Mouse (Mus musculus): ENCODE measurements around the gene Pnck. TPM values are rescaled to one million over a fixed set of nuclear protein-coding genes. Genes with fewer than 3 reads are reported as not detected.

Pnck gene
- total RNA-seq, 1 experiment, result 2.0 TPM

DNA sequence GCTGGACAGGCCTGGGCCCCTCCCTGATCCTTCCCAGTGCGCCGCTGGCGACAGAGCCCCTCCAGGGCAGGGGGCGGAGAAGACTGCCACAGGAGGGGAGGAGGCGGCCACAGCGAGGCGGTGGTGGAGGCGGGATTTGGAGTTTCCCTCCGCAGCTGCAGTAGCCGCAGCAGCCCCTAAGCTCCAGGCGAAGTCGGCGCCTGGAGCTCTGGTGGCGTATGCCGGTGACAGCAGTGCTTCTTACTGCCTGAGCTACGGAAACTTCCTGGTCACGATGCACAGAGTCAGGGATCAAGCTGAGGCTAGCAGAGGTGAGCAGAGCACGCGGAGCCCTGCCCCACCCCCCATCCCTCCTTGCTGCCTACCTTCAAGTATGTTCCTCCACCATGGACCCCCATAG, 24.5 kb downstream of the Pnck start:
- peaks cover 0 to 7% of the 10 kb centered on the region in 2 experiments; a peak in 2 of 4 replicates for H3K4me1 ChIP-seq (ENCODE audit: control insufficient read depth in 2 of 2, insufficient read depth in 2 of 2, low read length in 2 of 2, poor library complexity in 1 of 2)
- no peak for DNase-seq (ENCODE audit: low read depth, low spot score)
- H3K4me3 ChIP-seq (ENCODE audit: insufficient read depth in 1 of 2, low read depth in 1 of 2, low read length in 2 of 2, poor library complexity in 1 of 2, severe bottlenecking in 1 of 2), result peak overlapping the region in 1 of 2 experiments; percentile 22; a peak in 1 of 4 replicates
- in situ Hi-C loops (cut with MboI; ENCODE audit: low sequenced_read_pairs in 2 of 2, unreplicated experiment in 2 of 2), result no loop called here
- no peaks in the 10 kb centered on the region; the same call in 1 of the 2 replicates for H3K36me3 ChIP-seq (ENCODE audit: control insufficient read depth, insufficient read depth, low read length, poor library complexity, severe bottlenecking)
- no peak overlapping the region for H3K9ac ChIP-seq (ENCODE audit: insufficient read depth, low read depth, low read length, poor library complexity, severe bottlenecking)
- H3K27ac ChIP-seq (ENCODE audit: insufficient read depth, low read depth, low read length, poor library complexity, severe bottlenecking), result no peak overlapping the region
- TF ChIP-seq MAFK (IDR thresholded peaks at IDR 0.05; ENCODE audit: insufficient read depth, low read depth, low read length) (no peak), ZNF384 (IDR thresholded peaks at IDR 0.05; ENCODE audit: low read depth, low read length) (no peak), CHD2 (IDR thresholded peaks at IDR 0.05; ENCODE audit: low read depth, low read length) (no peak), HCFC1 (IDR thresholded peaks at IDR 0.05; ENCODE audit: borderline replicate concordance, insufficient read depth, low read length) (no peak), ZC3H11A (IDR thresholded peaks at IDR 0.05; ENCODE audit: borderline replicate concordance, low read depth, low read length) (no peak)
- no peaks in the 10 kb centered on the region for H3K9me3 ChIP-seq (ENCODE audit: control insufficient read depth, insufficient read depth, low read depth, low read length)

DNA sequence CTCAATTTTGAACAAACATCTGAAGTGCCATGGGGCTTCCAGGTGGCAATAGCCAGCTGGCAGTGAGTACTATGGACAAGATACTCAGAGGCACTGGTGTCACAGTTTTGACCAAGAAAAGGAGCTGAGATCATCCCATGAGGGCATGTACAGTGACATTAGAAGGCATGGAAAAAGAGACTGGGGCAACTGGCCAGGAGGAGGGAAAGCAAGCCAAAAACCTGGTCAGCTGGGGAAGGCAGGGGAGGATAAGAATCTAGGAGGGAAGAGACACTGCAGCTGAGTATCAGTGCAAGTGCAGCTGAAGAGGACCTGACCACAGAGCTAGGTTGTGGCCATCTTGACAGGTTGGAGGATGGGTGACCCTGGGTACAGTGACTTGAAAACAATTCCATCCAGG, 32.9 kb downstream of the Pnck start:
- in situ Hi-C loops (cut with MboI; ENCODE audit: low sequenced_read_pairs in 2 of 2, unreplicated experiment in 2 of 2), result no loop called here
- DNase-seq (ENCODE audit: low read depth, low spot score), result no peak
- Histone ChIP-seq H3K9me3 (ENCODE audit: control insufficient read depth, insufficient read depth, low read depth, low read length) (no peaks in the 10 kb centered on the region), H3K36me3 (ENCODE audit: control insufficient read depth, insufficient read depth, low read length, poor library complexity, severe bottlenecking) (no peaks in the 10 kb centered on the region), H3K4me3 (ENCODE audit: insufficient read depth in 1 of 2, low read depth in 1 of 2, low read length in 2 of 2, poor library complexity in 1 of 2, severe bottlenecking in 1 of 2) (no peak overlapping the region), H3K4me1 (ENCODE audit: control insufficient read depth in 2 of 2, insufficient read depth in 2 of 2, low read length in 2 of 2, poor library complexity in 1 of 2) (no peaks in the 10 kb centered on the region), H3K27ac (ENCODE audit: insufficient read depth, low read depth, low read length, poor library complexity, severe bottlenecking) (no peak overlapping the region), H3K9ac (ENCODE audit: insufficient read depth, low read depth, low read length, poor library complexity, severe bottlenecking) (no peak overlapping the region)
- TF ChIP-seq ZNF384 (IDR thresholded peaks at IDR 0.05; ENCODE audit: low read depth, low read length) (no peak), MAFK (IDR thresholded peaks at IDR 0.05; ENCODE audit: insufficient read depth, low read depth, low read length) (no peak), CHD2 (IDR thresholded peaks at IDR 0.05; ENCODE audit: low read depth, low read length) (no peak), HCFC1 (IDR thresholded peaks at IDR 0.05; ENCODE audit: borderline replicate concordance, insufficient read depth, low read length) (no peak), ZC3H11A (IDR thresholded peaks at IDR 0.05; ENCODE audit: borderline replicate concordance, low read depth, low read length) (no peak)

DNA sequence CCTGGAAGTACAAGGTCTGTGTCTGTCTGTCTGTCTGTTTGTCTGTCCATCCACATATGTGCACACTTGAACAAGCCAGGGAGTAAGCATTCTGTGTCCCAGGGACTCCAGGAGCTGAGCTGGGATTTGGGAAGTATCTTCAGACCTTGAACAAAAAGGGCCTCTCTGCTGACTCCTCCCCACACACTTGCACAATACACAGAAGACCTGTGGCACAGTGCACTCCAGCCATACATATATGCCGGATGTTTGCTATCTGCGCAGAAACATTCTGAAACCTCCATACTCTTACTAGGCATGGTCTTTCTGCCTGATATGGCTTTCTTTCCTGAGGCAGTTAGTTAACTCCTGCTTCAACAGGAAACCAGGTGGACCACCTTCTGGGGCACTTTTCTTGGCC, 40.0 kb downstream of the Pnck start:
- H3K9ac ChIP-seq (ENCODE audit: insufficient read depth, low read depth, low read length, poor library complexity, severe bottlenecking), result no peak overlapping the region
- TF ChIP-seq HCFC1 (IDR thresholded peaks at IDR 0.05; ENCODE audit: borderline replicate concordance, insufficient read depth, low read length), result no peak
- no peak for TF ChIP-seq ZC3H11A (IDR thresholded peaks at IDR 0.05; ENCODE audit: borderline replicate concordance, low read depth, low read length)
- TF ChIP-seq MAFK (IDR thresholded peaks at IDR 0.05; ENCODE audit: insufficient read depth, low read depth, low read length), result no peak
- H3K27ac ChIP-seq (ENCODE audit: insufficient read depth, low read depth, low read length, poor library complexity, severe bottlenecking), result no peak overlapping the region
- in situ Hi-C loops (cut with MboI; ENCODE audit: low sequenced_read_pairs in 2 of 2, unreplicated experiment in 2 of 2), result no loop called here
- no peak overlapping the region for H3K4me3 ChIP-seq (ENCODE audit: insufficient read depth in 1 of 2, low read depth in 1 of 2, low read length in 2 of 2, poor library complexity in 1 of 2, severe bottlenecking in 1 of 2)
- H3K36me3 ChIP-seq (ENCODE audit: control insufficient read depth, insufficient read depth, low read length, poor library complexity, severe bottlenecking), result no peaks in the 10 kb centered on the region
- H3K4me1 ChIP-seq (ENCODE audit: control insufficient read depth in 2 of 2, insufficient read depth in 2 of 2, low read length in 2 of 2, poor library complexity in 1 of 2), result no peaks in the 10 kb centered on the region
- no peak for DNase-seq (ENCODE audit: low read depth, low spot score)
- no peaks in the 10 kb centered on the region for H3K9me3 ChIP-seq (ENCODE audit: control insufficient read depth, insufficient read depth, low read depth, low read length)

DNA sequence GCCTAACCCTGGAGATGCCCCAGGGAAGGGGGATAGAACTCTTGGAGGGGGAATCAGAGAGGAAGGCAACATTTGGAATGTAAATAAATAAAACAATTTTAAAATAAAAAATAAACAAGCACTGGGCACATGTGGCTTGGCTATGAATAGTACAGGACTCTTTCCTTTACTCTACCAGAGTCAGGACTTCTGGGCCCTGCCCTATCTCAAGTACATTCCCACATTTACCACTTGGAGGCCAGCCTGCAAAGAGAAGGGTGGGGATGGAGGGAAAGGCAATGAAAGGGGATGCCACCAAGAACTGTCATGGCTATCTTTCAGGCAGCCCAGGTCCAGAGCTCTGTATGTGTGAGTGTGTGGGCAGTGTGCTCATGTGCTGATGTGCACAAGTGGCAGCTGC, 40.5 kb downstream of the Pnck start:
- TF ChIP-seq ZC3H11A (IDR thresholded peaks at IDR 0.05; ENCODE audit: borderline replicate concordance, low read depth, low read length), result no peak
- TF ChIP-seq ZNF384 (IDR thresholded peaks at IDR 0.05; ENCODE audit: low read depth, low read length), result no peak
- no peak for TF ChIP-seq MAFK (IDR thresholded peaks at IDR 0.05; ENCODE audit: insufficient read depth, low read depth, low read length)
- no peak for TF ChIP-seq CHD2 (IDR thresholded peaks at IDR 0.05; ENCODE audit: low read depth, low read length)
- TF ChIP-seq HCFC1 (IDR thresholded peaks at IDR 0.05; ENCODE audit: borderline replicate concordance, insufficient read depth, low read length), result no peak
- in situ Hi-C loops (cut with MboI; ENCODE audit: low sequenced_read_pairs in 2 of 2, unreplicated experiment in 2 of 2), result no loop called here
- Histone ChIP-seq H3K4me3 (ENCODE audit: insufficient read depth in 1 of 2, low read depth in 1 of 2, low read length in 2 of 2, poor library complexity in 1 of 2, severe bottlenecking in 1 of 2) (no peak overlapping the region), H3K36me3 (ENCODE audit: control insufficient read depth, insufficient read depth, low read length, poor library complexity, severe bottlenecking) (no peaks in the 10 kb centered on the region), H3K27ac (ENCODE audit: insufficient read depth, low read depth, low read length, poor library complexity, severe bottlenecking) (no peak overlapping the region), H3K4me1 (ENCODE audit: control insufficient read depth in 2 of 2, insufficient read depth in 2 of 2, low read length in 2 of 2, poor library complexity in 1 of 2) (no peaks in the 10 kb centered on the region), H3K9ac (ENCODE audit: insufficient read depth, low read depth, low read length, poor library complexity, severe bottlenecking) (no peak overlapping the region), H3K9me3 (ENCODE audit: control insufficient read depth, insufficient read depth, low read depth, low read length) (no peaks in the 10 kb centered on the region)
- DNase-seq (ENCODE audit: low read depth, low spot score), result no peak

DNA sequence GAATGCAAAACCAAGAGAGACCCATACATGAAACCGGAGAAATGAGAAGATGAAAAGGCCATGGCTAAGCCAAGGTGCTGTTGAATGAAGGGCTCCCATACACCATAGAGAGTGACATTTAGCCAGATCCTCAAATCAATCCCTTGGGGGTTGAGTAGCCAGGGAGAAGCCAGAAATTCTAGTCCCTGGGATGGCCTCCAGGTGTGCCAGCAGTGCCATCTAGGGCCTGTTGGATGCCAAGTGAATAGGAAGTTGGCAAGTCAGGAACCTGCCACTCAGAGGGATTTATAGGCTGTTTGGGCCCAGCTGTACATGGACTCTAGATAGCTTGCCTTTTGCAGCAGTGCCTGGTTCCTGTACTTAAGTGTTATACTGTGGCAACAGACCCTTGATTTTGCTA, 44.0 kb downstream of the Pnck start:
- Histone ChIP-seq H3K27ac (ENCODE audit: insufficient read depth, low read depth, low read length, poor library complexity, severe bottlenecking) (no peak overlapping the region), H3K9ac (ENCODE audit: insufficient read depth, low read depth, low read length, poor library complexity, severe bottlenecking) (no peak overlapping the region), H3K4me1 (ENCODE audit: control insufficient read depth in 2 of 2, insufficient read depth in 2 of 2, low read length in 2 of 2, poor library complexity in 1 of 2) (no peaks in the 10 kb centered on the region), H3K4me3 (ENCODE audit: insufficient read depth in 1 of 2, low read depth in 1 of 2, low read length in 2 of 2, poor library complexity in 1 of 2, severe bottlenecking in 1 of 2) (no peak overlapping the region), H3K9me3 (ENCODE audit: control insufficient read depth, insufficient read depth, low read depth, low read length) (no peaks in the 10 kb centered on the region), H3K36me3 (ENCODE audit: control insufficient read depth, insufficient read depth, low read length, poor library complexity, severe bottlenecking) (no peaks in the 10 kb centered on the region)
- TF ChIP-seq MAFK (IDR thresholded peaks at IDR 0.05; ENCODE audit: insufficient read depth, low read depth, low read length) (no peak), ZC3H11A (IDR thresholded peaks at IDR 0.05; ENCODE audit: borderline replicate concordance, low read depth, low read length) (no peak), CHD2 (IDR thresholded peaks at IDR 0.05; ENCODE audit: low read depth, low read length) (no peak)
- in situ Hi-C loops (cut with MboI; ENCODE audit: low sequenced_read_pairs in 2 of 2, unreplicated experiment in 2 of 2), result no loop called here
- DNase-seq (ENCODE audit: low read depth, low spot score), result no peak

All from ES-E14 (cell line).